Mouse (Mus musculus): ENCODE measurements around the gene Snrpn.

GRCm38 (mm10) chr7:60076301-60076700, 63.7 kb downstream of the Snrpn start:
- no peak for TF ChIP-seq CTCF (IDR thresholded peaks at IDR 0.05; ENCODE audit: low read depth, low read length)
- TF ChIP-seq POLR2A (IDR thresholded peaks at IDR 0.05; ENCODE audit: borderline replicate concordance, low read depth, low read length), result no peak

Data from bone marrow macrophage, adult 2 months (primary cell).